Mouse (Mus musculus) cerebellum, postnatal 14 days (tissue): ENCODE measurements around the gene Rab10.
"Not testable (repeated sequence)": the region's sequence is repeated elsewhere in the genome, so short reads cannot be mapped to it uniquely, and the experiment has no call there.

Source experiments
- DNase-seq, 2 experiments: peaks; one replicate each; pipeline ENCODE4 v3.0.0; 2021; ENCODE audit warnings: mixed read lengths in 2 of 2

Gene Rab10

GRCm38 (mm10) chr12:3309391-3310320 is at the start of gene Rab10:
Gene Rab10 (minus strand): TSS chr12:3309969.
- peak; percentile 99 for DNase-seq

- DNase-seq: peak; percentile 88 to 91
Measured at GRCm38 (mm10) chr12:3359302-3359701, 49.5 kb upstream of the Rab10 start.

GRCm38 (mm10) chr12:3356824-3357223 is 47.1 kb upstream of the Rab10 start:
- DNase-seq: no peak

GRCm38 (mm10) chr12:3355068-3355467 is 45.3 kb upstream of the Rab10 start:
- no peak for DNase-seq

- no peak for DNase-seq
Measured at GRCm38 (mm10) chr12:3352216-3352615, 42.4 kb upstream of the Rab10 start.

GRCm38 (mm10) chr12:3350136-3350535 is 40.4 kb upstream of the Rab10 start:
- no peak for DNase-seq

GRCm38 (mm10) chr12:3349387-3349786 is 39.6 kb upstream of the Rab10 start:
- DNase-seq: no peak

GRCm38 (mm10) chr12:3347682-3348081 is 37.9 kb upstream of the Rab10 start:
- DNase-seq: no peak

- DNase-seq: no peak
Measured at GRCm38 (mm10) chr12:3345038-3345437, 35.3 kb upstream of the Rab10 start.

- DNase-seq: no peak
Measured at GRCm38 (mm10) chr12:3344155-3344554, 34.4 kb upstream of the Rab10 start.

GRCm38 (mm10) chr12:3338931-3339330 is 29.2 kb upstream of the Rab10 start:
- DNase-seq: no peak

- no peak for DNase-seq
Measured at GRCm38 (mm10) chr12:3329677-3330076, 19.9 kb upstream of the Rab10 start.

GRCm38 (mm10) chr12:3325232-3325631 is 15.5 kb upstream of the Rab10 start:
- DNase-seq: no peak

- DNase-seq: no peak
Measured at GRCm38 (mm10) chr12:3323241-3323640, 13.5 kb upstream of the Rab10 start.

GRCm38 (mm10) chr12:3319377-3319776 is 9.6 kb upstream of the Rab10 start:
- DNase-seq: no peak

GRCm38 (mm10) chr12:3316937-3317336 is 7.2 kb upstream of the Rab10 start:
- DNase-seq: no peak

GRCm38 (mm10) chr12:3316083-3316482 is 6.3 kb upstream of the Rab10 start:
- DNase-seq: no peak

GRCm38 (mm10) chr12:3312886-3313285 is 3.1 kb upstream of the Rab10 start:
- DNase-seq: no peak

- DNase-seq: no peak
Measured at GRCm38 (mm10) chr12:3310321-3310692, 538 bp upstream of the Rab10 start.

- DNase-seq: peak; percentile 38 to 48
Measured at GRCm38 (mm10) chr12:3308541-3309241, 1.1 kb downstream of the Rab10 start.

GRCm38 (mm10) chr12:3307587-3307986 is 2.2 kb downstream of the Rab10 start:
- no peak for DNase-seq

GRCm38 (mm10) chr12:3305238-3305637 is 4.5 kb downstream of the Rab10 start:
- DNase-seq: no peak

- DNase-seq: not testable (repeated sequence)
Measured at GRCm38 (mm10) chr12:3297622-3298021, 12.1 kb downstream of the Rab10 start.

GRCm38 (mm10) chr12:3296056-3296455 is 13.7 kb downstream of the Rab10 start:
- DNase-seq: no peak
